Mouse (Mus musculus): ENCODE data around the gene Arhgap25.

GRCm38 (mm10) chr6:87504875-87505274, 28.2 kb downstream of the Arhgap25 start:
- no peak for TF ChIP-seq CTCF (IDR thresholded peaks at IDR 0.05 in 2 of 3, conservative IDR thresholded peaks at IDR 0.05 in 1 of 3; ENCODE audit: control insufficient read depth in 1 of 3, insufficient read depth in 1 of 3, low read depth in 2 of 3, low read length in 3 of 3, poor library complexity in 1 of 3, severe bottlenecking in 1 of 3)
- TF ChIP-seq MXI1 (IDR thresholded peaks at IDR 0.05; ENCODE audit: low read depth, low read length) = no peak
- TF ChIP-seq USF1 (IDR thresholded peaks at IDR 0.05; ENCODE audit: low read depth, low read length) = no peak
- no peak for TF ChIP-seq GABPA (IDR thresholded peaks at IDR 0.05; ENCODE audit: low read depth, low read length)

All from MEL (cell line).